Mouse (Mus musculus) adrenal gland, adult 2 months (tissue): Measurements from ENCODE around the gene Ttc39b. TPM values are rescaled to one million over a fixed set of nuclear protein-coding genes. Genes with fewer than 3 reads are reported as not detected.
A peak's percentile ranks its signal among the peaks of the same experiment; 100 is the strongest.

Experiments used
- DNase-seq: peaks from one replicate; pipeline ENCODE4 v3.0.0; 2021
- long read RNA-seq: library from polyadenylated mRNA; stranded (forward); transcript quantifications from one replicate; pipeline ENCODE4 v2.0.0, GENCODE M21; 2021
- polyA plus RNA-seq: library from polyadenylated mRNA; depleted of rRNA; stranded (reverse); fragments of >200 nt; gene quantifications from 2 replicates; pipeline ENCODE4 v1.2.3, GENCODE M21; 2012; rRNA removed
- total RNA-seq, 2 experiments: library from RNA; stranded (reverse); gene quantifications; 2 replicates each; pipeline ENCODE4 v1.2.3; 2021

Gene Ttc39b
- total RNA-seq = 10 to 100 TPM; 17.9 to 18.2 TPM
- 1.3 and 1.5 TPM in 2 replicates for polyA plus RNA-seq
- long read RNA-seq, full-length matches to known transcripts = 4 of 7 reads
- long read RNA-seq, partial matches to known transcripts = 1 of 7 reads
- long read RNA-seq, other reads (novel, unspliced or antisense) = 2 of 7 reads

DNA sequence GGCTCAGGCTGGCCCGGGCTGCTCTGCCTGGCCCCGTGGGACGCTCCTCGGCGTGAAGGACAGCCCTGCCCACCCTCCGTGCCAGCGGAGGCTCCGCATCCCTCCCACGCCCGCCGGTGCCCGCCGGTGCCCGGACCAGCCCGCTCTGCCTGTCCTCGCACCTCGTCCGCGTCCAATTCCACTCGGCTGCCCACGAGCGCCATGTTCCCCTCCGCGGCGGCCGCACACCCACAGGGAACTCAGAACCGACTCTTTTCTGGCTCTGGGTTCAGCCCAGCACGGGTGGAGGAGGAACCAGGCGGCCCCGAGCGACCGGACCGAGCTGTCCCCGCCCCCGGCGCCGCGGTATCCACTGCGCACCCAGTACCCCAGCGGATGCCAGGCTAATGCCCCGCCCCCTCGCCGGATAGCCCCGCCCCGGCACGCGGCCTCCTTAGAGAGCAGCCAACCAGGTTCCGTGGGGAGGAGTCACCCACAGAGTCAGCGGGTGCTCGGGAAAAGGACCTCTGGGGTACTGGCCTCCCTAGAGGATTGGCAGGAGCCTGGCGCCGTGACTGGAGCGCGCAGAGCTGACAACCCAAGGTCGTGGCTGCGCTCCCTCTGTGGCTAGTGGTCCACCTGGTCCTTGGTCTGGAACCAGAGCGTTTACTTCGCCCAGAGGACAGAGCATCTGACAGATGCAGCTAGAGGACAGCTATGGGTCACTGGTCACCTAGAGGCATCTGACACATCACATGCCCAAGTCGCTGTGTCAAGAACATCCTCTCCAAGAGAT, at the start of gene Ttc39b:
Ttc39b (minus strand) TSS at position 346 of the 775 bp plus-strand sequence.
- DNase-seq = peak; percentile 100

DNA sequence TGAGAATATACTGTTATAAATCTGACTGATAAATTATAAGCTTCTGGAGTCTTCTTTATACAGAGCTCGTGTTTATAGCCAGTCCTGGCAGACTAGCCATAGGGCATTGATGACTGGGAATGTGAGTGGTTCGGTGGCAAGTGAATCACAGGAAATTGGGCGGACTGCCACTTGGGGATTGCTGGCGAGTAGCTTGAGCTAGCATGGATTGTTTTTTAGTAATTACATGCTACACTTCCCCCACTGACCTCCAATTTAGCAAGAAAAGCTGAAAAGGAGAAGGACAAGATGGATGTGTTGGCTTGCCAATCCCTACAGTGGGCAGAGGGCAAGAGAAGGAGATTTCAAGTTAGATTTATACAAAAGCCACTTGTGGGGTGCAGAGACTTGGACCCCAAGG, 49.3 kb upstream of the Ttc39b start:
- no peak for DNase-seq

DNA sequence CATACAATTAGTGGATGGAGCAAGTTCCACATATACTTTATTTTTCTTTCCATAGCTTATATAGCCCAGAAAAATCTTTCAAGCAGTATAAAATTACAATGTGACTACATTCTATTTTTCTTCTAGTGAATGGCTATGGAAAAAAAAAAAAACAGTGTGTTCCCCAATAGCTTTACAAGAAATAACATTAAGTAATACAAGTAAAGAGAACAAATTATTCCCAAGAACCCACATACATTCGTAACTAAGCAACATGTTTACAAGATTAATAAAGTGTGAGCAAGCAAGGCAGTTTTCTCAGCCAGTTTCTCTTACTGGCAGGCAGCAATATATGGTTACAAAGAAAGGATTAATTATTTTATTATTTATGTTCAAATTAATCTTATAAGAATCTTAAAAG, 33.7 kb upstream of the Ttc39b start:
- DNase-seq = no peak

DNA sequence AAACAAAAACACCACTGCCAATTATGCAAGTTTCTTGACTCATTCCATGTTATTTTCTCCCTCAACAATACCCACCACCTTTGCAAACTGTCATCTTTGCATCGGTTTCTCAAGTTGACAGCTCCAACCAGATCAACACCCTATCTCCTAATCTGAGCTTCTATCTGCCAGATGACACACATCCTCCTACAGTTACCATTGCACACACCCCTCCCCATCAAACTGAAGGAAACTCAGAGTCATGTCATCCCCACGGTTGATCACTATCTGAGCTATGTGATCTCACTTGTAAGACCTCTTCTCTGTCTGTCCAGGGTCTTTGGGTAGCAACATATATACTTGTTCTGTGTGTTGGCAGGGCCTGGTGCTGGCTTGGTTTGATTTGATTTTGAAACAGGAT, 30.7 kb upstream of the Ttc39b start:
- no peak for DNase-seq

DNA sequence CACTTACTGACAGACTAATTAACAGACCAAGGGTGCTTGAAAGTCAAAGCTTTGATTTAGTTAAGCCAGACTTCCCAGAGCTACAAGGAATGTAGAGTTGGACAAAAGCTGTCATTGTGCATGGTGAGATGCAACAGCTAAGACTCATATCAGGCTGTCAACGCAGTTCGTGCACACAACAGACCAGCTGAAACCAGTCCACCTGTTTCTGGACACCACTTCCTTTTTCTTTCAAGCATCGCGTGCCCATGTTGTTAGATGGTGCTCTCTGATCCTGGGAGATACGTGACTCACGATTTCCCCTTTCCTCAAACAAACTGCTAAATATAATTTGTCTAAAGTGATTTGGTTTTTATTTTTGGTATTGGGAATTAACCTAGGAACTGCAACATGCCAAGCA, 29.9 kb upstream of the Ttc39b start:
- DNase-seq = no peak

DNA sequence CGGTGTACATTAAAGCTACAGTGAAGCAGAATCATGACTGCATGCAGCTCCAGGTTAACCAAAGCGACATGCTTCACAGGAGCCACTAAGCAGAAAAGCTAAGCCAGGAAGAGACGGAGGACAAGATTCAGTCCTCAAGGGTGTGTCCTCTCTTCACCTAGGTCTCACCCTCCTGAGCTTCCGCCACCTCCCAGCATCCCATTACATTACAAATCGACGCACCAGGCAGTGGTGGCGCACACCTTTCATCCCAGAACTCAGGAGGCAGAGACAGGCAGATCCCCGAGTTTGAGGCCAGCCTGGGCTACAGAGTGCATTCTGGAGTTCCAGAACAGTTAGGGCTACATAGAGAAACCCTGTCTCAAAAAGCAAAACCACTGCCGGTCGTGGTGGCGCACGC, 29.2 kb upstream of the Ttc39b start:
- DNase-seq = no peak

DNA sequence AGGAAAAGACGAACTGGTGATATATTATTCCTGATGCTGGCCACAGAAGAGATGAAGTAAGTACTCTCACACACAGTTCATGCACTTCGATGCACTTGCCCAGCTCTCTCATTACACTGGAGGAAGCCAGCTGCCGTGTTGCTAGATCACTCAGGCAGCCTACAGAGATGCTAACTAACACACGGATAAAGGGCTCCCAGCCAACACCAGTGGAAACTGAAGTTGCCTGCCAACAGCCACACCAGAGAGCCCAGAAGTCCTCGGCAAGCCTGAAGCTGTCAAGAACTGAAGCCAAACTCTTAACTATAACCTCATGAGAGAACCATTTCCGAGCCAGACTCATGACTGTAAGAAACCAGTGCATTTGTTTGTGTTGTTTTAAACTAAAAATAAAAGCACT, 26.7 kb upstream of the Ttc39b start:
- peak; percentile 58 for DNase-seq

DNA sequence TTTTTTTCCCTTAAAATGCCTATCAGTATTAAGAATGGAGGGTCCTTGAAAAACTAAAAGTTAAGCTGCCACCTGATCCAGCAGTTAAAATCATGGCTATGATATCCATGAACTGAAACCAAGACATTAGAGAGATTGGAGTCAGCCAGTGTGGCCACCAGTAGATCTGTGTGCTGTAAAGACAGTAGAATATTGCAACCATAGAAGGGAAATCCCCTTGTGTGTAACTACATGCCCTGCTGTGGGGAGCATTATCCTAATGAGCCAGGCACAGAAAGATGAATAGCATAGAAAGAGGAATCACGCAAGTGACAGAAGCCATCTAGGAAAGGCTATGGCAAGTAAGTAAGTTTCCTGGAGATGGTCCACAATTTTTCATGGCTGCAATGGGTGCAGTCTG, 24.9 kb upstream of the Ttc39b start:
- no peak for DNase-seq

DNA sequence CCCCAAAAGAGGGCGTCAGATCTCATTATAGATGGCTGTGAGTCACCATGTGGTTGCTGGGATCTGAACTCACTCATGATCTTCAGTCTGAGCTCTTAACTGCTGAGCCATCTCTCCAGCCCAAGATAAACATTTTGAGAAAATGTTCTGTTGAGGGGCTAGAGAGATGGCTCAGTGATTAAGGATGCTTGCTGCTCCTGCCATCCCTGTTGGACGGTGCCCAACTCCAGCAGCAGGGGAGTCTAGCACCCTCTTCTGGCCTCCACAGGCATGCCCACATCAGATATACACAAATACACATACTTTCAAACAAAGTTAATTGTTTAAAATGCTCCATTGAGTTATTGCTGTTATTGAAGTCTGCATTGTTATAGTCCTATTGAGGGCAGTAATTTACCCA, 19.8 kb upstream of the Ttc39b start:
- peak; percentile 17 for DNase-seq

DNA sequence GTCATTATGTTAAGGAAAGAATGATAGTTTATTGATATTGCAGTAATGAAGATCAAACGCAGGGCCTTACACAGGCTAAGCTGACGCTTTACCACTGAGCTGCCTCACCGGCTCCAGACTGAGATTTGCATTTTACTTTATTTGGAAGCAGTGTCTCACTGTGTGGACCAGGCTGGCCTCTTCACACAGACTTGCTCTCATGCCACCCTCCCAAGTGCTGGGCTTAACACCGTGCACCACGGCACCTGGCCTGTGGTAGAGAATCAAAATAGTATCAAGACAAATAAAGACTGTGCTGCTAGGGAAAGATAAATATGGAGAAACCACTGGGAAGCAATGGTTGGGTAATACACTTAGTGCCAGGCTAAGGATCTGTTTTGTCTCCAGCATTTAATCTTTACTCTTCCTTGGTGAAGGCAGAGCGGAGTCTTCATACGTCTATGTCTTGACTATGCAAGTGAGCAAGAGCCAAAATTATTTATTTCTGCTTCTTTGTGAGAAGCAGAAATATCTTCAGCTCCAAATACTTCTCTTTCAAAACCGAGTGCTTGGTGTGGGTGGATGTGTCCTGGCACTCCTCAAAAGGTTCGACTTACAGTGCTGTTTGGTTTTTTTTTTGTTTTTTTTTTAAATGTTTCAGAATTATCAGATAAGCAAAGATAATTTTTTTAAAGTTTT, 19.2 kb upstream of the Ttc39b start:
- DNase-seq = no peak

DNA sequence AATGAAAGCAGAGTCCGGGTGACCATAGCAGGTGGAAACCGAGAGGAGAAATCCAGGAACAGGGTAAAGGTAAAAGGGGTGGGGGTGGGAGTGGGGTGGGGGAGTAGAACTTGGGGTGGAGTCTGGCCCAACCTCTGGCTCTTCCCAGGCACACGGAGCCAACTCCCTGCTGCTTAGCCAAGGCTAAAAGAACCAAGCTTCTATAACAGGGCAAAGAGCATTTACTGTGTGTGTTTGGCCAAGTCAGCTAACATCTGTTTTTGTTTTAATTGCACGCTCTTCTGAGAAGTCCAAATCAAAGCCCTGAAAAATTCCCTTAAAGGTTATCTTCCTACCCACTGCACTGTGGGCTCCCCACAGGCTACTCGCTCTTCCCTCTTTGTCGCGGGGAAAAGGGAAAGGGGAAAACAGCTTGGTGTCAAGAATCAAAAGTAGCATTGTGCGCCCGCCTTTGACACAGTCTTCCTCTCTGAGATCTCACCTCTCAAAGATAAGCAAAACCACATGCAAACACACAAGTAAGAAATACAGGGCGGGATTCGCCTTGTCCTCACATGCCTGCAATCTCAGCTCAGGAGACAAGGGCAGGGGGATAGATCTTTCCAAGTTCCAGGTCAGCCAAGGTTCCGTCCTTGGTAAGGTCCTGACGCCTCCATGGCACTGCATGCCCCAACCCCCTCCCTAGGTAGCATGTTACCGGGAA, 18.4 kb upstream of the Ttc39b start:
- DNase-seq = peak; percentile 41

DNA sequence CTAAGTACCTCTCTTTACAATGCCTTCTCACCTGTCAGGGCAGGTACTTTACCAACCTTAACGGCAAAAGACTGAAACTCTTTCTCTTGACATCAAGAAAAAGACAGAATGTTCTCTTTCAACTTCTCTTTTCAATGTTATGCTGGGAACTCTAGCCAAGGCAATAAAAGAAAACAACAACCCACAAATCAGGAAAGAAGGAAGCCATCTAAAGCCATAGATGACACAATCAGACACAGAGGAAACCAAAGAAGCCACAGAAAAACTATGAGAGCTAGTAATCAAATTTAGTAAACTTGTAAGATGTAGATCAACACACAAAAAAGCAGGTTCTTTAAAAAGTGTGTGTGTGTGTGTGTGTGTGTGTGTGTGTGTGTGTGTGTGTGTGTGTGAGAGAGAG, 15.3 kb upstream of the Ttc39b start:
- no peak for DNase-seq

DNA sequence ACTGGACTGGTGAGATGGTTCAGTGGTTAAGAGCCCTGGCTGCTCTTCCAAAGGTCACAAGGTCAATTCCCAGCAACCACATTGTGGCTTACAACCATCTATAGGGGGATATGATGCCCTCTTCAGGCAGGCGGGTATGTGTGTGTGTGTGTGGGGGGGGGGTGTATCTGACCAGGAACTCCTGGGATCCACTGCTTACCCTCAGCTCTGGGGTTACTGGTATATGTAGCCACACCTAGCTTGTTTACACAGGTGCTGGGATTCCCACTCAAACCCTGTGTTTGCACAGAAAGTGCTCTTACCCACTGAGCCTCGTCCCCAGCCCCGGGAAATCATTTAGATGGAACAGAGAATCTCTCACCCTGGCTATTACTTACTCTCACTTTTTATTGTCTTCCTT, 13.7 kb upstream of the Ttc39b start:
- no peak for DNase-seq

DNA sequence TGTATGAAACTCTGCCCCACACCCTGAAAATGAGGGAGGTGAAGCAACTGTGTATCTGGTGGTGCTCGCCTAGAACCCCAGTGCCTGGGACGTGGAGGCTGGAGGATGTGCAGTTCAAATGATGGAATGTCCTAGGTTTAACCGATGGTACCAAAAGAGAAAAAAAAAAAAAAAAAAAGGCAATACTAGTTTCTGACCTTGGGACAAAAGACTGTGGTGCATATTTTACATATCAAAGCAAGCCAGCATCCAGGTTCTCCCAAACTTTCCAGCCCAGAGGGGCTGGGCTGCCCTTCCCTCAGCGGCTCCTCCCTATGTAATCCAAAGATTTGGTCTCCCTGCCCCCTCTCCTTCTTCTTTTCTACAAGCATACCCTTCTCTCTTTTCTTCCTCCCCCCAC, 6.3 kb upstream of the Ttc39b start:
- no peak for DNase-seq

DNA sequence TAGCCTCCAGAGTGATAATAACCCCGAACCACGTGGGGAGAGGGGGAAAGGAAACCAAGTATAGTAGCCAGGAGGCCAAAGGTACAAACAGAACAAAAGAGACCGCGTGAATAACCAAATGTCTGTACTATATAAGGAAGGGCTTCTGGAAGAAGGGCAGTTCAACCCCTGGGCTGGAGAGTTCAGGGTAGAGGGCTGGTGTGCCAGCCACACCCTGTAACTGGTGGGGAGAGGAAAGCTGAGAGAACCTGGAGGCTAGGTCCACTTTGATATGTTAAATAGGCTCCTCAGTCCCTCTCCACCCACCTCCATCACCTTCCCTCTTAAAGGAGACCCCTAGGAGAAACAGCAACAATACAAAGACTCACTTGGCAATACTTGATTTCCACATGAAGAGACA, 5.6 kb upstream of the Ttc39b start:
- DNase-seq = no peak

DNA sequence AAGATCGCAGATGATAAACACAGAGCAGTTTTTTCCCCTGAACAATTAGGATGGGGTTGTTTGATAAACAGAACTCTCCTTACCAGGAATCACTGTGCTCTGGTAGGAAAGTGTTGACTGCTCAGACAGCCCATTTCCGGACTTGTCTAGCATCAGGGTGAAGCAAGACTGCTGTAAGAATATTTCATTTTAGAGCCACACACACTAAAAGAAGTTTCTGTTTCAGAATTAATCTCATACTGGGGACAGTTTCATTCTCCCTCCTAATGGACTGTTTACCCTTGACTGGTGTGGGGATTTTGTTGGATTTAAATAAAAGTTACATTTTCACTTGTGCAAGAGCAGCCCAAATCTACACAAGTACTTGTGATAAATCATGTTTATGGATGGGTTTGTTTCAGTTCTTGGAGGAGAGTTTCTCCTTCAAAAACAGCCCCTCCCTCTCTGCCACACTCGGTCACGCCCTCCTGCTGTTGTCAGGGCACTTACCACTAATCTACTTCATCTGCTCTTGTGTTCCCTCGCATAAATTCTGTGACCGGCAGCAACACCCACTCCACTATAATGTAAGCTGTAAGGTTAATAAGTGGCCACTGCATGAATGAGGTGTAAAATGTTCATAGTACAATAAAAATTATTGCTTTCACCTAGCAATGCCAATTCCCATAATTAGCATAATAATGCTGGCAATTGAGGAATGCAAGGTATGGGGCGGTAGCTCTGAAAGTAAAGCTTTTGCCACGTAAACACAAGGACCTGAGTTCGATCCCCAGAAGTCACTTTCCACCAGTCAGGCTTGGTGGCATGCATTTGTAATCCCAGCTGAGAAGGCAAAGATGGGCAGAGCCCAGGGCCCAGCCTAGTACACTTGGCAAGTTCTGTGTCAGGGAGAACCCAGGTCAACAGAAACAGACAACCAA, 4.2 kb upstream of the Ttc39b start:
- no peak for DNase-seq

DNA sequence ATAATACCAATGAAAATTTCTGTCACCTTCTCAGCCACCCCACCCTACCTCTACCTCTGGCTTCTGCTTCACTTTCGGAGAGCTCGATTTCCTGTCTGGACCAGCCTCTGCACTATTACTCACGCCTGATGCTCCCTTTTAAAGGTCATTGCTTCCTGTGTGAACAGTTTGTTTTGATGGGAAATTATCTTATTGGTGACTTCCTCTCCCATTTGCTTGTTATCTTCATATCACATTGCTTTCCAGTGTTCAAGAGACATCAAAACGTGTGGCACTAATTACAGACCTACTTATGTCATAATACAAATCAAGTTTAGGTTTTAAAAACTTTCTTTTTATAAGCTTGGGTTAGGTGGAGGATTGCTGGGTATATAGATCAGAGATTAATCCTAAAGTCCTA, 3.5 kb upstream of the Ttc39b start:
- peak; percentile 26 for DNase-seq

DNA sequence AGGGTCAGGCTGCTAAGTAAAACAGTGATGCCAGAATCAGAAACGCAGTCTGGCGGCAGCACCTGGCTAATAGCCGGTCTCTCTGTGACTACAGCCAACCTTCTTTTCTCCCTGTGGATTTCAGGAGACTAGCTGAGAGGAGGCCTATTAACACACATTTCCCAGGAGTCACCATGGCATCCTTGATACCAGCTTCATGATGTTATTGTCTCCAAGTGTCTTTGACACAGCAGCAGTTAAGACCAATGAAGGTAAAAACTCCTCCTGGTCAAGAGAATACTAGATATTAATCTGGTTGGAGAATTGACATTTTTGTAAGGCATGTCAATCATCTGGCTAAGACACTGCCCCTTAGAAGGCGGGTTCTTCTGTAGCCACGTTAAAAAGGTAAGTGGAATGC, 1.3 kb upstream of the Ttc39b start:
- DNase-seq = no peak

DNA sequence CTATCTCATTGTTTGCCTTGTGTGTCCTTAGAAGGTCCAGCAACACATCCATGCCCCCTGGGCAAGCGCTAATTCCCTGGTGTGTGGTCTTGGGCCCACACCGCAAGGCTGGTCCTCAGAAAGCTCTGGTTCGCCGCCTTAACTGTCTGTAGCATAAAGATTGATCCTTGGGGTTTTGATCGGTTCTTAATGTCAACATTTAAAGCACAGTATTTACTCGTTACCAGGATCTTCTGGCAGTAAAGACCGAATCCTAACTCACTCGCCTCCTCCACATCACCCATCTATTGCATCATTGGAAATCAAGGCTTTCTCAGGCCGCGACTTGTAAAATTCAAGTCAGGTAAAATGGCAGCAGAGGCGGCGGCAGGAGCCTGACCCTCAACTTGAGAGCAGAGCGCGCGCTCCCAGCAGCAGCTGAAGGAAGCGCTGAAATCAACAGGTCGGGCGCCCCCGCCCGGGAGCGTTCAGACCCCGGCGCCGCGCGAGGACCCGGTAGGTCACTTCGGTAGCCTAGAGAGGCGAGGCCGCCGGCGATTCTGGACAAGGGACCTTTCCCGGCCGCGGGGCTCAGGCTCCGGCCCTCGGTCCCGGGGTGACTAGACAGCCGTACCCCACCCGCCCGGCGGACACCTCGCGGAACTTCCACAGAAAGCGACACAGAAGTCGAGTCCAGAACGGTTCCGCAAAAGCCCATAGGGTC, 703 bp downstream of the Ttc39b start:
- peak; percentile 90 for DNase-seq

DNA sequence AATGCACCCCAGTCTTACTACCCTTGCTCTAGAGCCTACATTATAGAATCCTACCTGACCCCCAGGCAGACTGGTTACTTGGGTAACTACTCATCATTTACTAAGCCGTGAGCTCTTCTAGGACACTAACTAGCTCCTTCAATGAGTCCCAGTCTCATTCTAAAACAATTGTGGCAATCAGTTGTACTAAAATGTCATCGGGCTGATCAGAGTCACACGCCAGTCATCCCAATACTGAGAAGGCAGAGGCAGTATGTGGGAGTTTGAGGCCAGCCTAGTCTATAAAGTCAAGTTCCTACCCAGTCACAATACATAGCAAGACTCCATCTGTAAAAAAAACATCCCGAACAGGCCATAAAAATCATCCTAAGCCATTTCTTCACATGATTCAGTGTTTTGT, 4.3 kb downstream of the Ttc39b start:
- no peak for DNase-seq

DNA sequence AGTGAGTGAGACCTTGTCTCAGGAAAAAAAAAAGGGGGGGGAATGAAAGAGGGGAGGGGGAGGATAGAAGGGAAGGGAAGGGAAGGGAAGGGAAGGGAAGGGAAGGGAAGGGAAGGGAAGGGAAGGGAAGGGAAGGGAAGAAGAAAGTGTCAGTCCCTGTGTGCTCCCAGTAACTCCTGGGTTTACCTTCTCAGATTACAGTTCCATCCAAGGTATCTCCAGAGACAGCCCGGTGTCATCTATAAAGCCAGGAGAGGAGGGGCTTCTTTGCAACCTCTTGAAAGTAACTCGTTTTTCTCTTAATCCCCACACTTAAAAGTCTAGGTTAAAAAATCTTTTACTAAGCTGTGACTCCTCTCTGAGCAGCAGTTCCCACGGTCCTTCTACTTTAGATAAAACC, 5.3 kb downstream of the Ttc39b start:
- no peak for DNase-seq
